In genomic region chr2:50757837-50758541, GRCm38 (mm10) we compare ENCODE assay signal across 20 mouse cellular contexts.
A peak's percentile ranks its signal among the peaks of the same experiment; 100 is the strongest.
DNase-seq lines count a peak whose midpoint lies in the region; ATAC-seq and TF ChIP-seq lines count a peak whose summit lies in the region.
"Had no signal": no experiment of that assay in that cellular context is flagged by ENCODE, and none has a peak within 500 bp of the region (broad histone marks: within the 10 kb centered on the region; RNA-seq: fewer than 3 reads in every experiment).

No protein-coding gene starts in this region.

- no peak overlapping the region for H3K4me3 ChIP-seq in lung, embryonic 14.5 days (ENCODE audit: low read depth, low read length)
- no peak overlapping the region for H3K4me3 ChIP-seq in stomach, embryonic 16.5 days (replicated peaks; ENCODE audit: low read length)
- H3K4me3 ChIP-seq: embryonic facial prominence, embryonic 13.5 days; forebrain, embryonic 10.5 days; hindbrain, embryonic 15.5 days; limb, embryonic 12.5 days; midbrain, embryonic 12.5 days; neural tube, embryonic 13.5 days had no signal

- H3K9me3 ChIP-seq in lung, embryonic 14.5 days (ENCODE audit: low read depth, low read length), result no peaks in the 10 kb centered on the region
- no peaks in the 10 kb centered on the region for H3K9me3 ChIP-seq in stomach, embryonic 16.5 days (replicated peaks; ENCODE audit: control insufficient read depth, low read length)
- H3K9me3 ChIP-seq: embryonic facial prominence, embryonic 13.5 days; forebrain, embryonic 10.5 days; hindbrain, embryonic 15.5 days; limb, embryonic 12.5 days; midbrain, embryonic 12.5 days; neural tube, embryonic 13.5 days had no signal

- H3K27me3 ChIP-seq in lung, embryonic 14.5 days (ENCODE audit: insufficient read depth, low read length), result no peaks in the 10 kb centered on the region
- no peaks in the 10 kb centered on the region for H3K27me3 ChIP-seq in stomach, embryonic 16.5 days (ENCODE audit: control insufficient read depth, insufficient read depth, low read length)
- H3K27me3 ChIP-seq: embryonic facial prominence, embryonic 13.5 days; hindbrain, embryonic 15.5 days; limb, embryonic 12.5 days; midbrain, embryonic 12.5 days; neural tube, embryonic 13.5 days had no signal

- no peak overlapping the region for H3K27ac ChIP-seq in lung, embryonic 14.5 days (ENCODE audit: low read depth)
- peak overlapping the region; percentile 39; the same call in 1 of the 2 replicates for H3K27ac ChIP-seq in stomach, embryonic 16.5 days (ENCODE audit: low read length)
- H3K27ac ChIP-seq: embryonic facial prominence, embryonic 13.5 days; forebrain, embryonic 10.5 days; hindbrain, embryonic 15.5 days; limb, embryonic 12.5 days; midbrain, embryonic 12.5 days; neural tube, embryonic 13.5 days had no signal

- no peak overlapping the region for H3K4me2 ChIP-seq in lung, embryonic 14.5 days
- H3K4me2 ChIP-seq in stomach, embryonic 16.5 days (ENCODE audit: low read depth, low read length), result no peak overlapping the region
- H3K4me2 ChIP-seq: embryonic facial prominence, embryonic 13.5 days; heart, embryonic 11.5 days; hindbrain, embryonic 15.5 days; limb, embryonic 12.5 days; midbrain, embryonic 12.5 days; neural tube, embryonic 13.5 days had no signal

- 78% methylated on average over 21 of the region's 21 CpGs for WGBS in lung, embryonic 14.5 days
- WGBS in stomach, embryonic 16.5 days, result 64% methylated on average over 21 of the region's 21 CpGs

- no peak overlapping the region for H3K9ac ChIP-seq in lung, embryonic 14.5 days
- no peak overlapping the region for H3K9ac ChIP-seq in stomach, embryonic 16.5 days (ENCODE audit: low read length)
- H3K9ac ChIP-seq: embryonic facial prominence, embryonic 13.5 days; forebrain, postnatal 0 days; hindbrain, embryonic 15.5 days; limb, embryonic 12.5 days; midbrain, embryonic 12.5 days; neural tube, embryonic 13.5 days had no signal

- TF ChIP-seq CTCF in lung, embryonic 14.5 days (IDR thresholded peaks at IDR 0.05; ENCODE audit: low read depth), result no peak

- no peaks in the 10 kb centered on the region for H3K36me3 ChIP-seq in lung, embryonic 14.5 days (ENCODE audit: insufficient read depth)
- H3K36me3 ChIP-seq in stomach, embryonic 16.5 days (ENCODE audit: control insufficient read depth, insufficient read depth, low read length), result no peaks in the 10 kb centered on the region
- H3K36me3 ChIP-seq: embryonic facial prominence, embryonic 13.5 days; forebrain, embryonic 10.5 days; hindbrain, embryonic 15.5 days; limb, embryonic 12.5 days; midbrain, embryonic 12.5 days; neural tube, embryonic 13.5 days had no signal

- no peaks in the 10 kb centered on the region for H3K4me1 ChIP-seq in lung, embryonic 14.5 days (ENCODE audit: insufficient read depth)
- H3K4me1 ChIP-seq in stomach, embryonic 16.5 days (ENCODE audit: control insufficient read depth, insufficient read depth, low read length), result no peaks in the 10 kb centered on the region
- H3K4me1 ChIP-seq: embryonic facial prominence, embryonic 13.5 days; limb, embryonic 12.5 days had no signal

- DNase-seq in lung, embryonic 14.5 days, result peak; percentile 18
- DNase-seq in lung, postnatal 4 days, result no peak
- peak; percentile 15 for DNase-seq in ZHBTc4 (ENCODE audit: low read depth, low spot score)
- peak; percentile 54 for DNase-seq in gonadal fat pad, adult 2 months (ENCODE audit: low read depth)
- no peak for DNase-seq in cerebellum, postnatal 14 days
- no peak for DNase-seq in spleen, postnatal 36 days (ENCODE audit: low spot score in 2 of 2)
- DNase-seq: adrenal gland, adult 8-10 months; cerebellum, adult 9-11 months; forebrain, postnatal 0 days; heart, postnatal 14 days; kidney, adult 11 months; spleen, adult 18-20 months had no signal

- ATAC-seq in lung, embryonic 14.5 days (ENCODE audit: insufficient read depth), result no peak
- ATAC-seq in stomach, embryonic 16.5 days (ENCODE audit: insufficient read depth, low FRiP score), result peak; percentile 79; the same call in 1 of the 2 replicates
- ATAC-seq: forebrain, postnatal 0 days had no signal

Comparison
In these comparisons a context has a peak if more than half of its experiments do, and no peak if none do; other contexts are left out.
1. DNase-seq: peak in lung, embryonic 14.5 days (single experiment), ZHBTc4 (single experiment) and gonadal fat pad, adult 2 months (single experiment); none in lung, postnatal 4 days (0 of 2), cerebellum, postnatal 14 days (0 of 2) and spleen, postnatal 36 days (0 of 2).